Mouse (Mus musculus): ENCODE results near the gene Qtrt2. TPM values are rescaled to one million over a fixed set of nuclear protein-coding genes. Genes with fewer than 3 reads are reported as not detected.

The Qtrt2 gene
- polyA plus RNA-seq, 1 experiment: 39.0 TPM

DNA sequence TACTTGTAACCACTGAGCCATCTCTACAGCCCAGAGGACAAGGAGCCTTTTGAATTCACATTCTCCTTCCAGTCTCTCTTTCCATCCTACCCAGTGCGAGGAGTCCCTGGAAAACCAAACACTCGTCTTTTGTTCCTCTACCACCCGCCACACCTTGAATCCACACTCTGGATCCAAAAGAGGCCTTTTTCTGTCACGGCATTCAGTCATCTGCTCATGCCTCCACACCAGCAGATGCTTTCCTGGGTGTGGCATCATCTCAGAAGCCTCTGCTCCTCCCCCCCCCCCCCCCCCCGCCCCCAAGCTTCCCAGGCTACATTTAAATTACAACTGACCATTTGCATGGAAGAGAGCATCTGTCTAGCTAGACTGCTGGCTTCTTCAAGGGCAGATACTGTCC is 110.3 kb downstream of the Qtrt2 start:
- no peak for TF ChIP-seq CTCF (IDR thresholded peaks at IDR 0.05; ENCODE audit: borderline replicate concordance, extremely low read depth, insufficient read depth, insufficient read length)
- TF ChIP-seq POLR2A (IDR thresholded peaks at IDR 0.05; ENCODE audit: borderline replicate concordance, extremely low read depth, insufficient read depth, insufficient read length, poor library complexity, severe bottlenecking): no peak
- no peak for DNase-seq (ENCODE audit: low read depth)

DNA sequence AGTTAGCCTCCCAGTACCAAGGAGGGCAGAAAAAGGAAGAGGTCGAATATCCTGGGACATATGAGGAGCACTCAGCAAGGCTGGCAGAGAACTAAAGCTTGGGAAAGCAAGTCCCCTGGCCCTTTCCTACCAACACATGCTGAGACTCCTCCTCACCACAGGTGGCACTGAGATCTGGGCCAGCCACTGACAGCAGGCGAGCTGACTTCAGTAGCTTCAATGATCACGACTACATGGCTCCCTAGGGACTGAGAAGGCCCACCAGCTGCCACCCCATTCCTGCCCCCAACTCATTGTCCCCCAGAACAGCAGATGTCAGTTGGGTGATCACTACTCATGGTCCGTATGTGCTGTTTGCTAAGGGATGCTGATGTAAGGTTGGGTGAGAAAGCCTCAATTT is 112.0 kb downstream of the Qtrt2 start:
- DNase-seq (ENCODE audit: low read depth): no peak
- TF ChIP-seq CTCF (IDR thresholded peaks at IDR 0.05; ENCODE audit: borderline replicate concordance, extremely low read depth, insufficient read depth, insufficient read length): no peak
- TF ChIP-seq POLR2A (IDR thresholded peaks at IDR 0.05; ENCODE audit: borderline replicate concordance, extremely low read depth, insufficient read depth, insufficient read length, poor library complexity, severe bottlenecking): no peak

Other genes starting within 250 kb of the Qtrt2 start
- gene Drd3, start 172.8 kb downstream of the Qtrt2 start, polyA plus RNA-seq (2012; rRNA removed): 0.14 and 0.32 TPM in 2 replicates
- gene Ccdc191, start 37.0 kb downstream of the Qtrt2 start, polyA plus RNA-seq (2012; rRNA removed): 2.1 and 3.5 TPM in 2 replicates
- gene Zdhhc23, start 53.0 kb upstream of the Qtrt2 start, polyA plus RNA-seq (2012; rRNA removed): 2.5 and 3.6 TPM in 2 replicates
- gene Gramd1c, start 136.5 kb upstream of the Qtrt2 start, polyA plus RNA-seq (2012; rRNA removed): 1.7 and 1.9 TPM in 2 replicates
- 75.6 and 84.2 TPM in 2 replicates for gene Atp6v1a, start 212.9 kb upstream of the Qtrt2 start, polyA plus RNA-seq (2012; rRNA removed)
- 19.0 and 25.1 TPM in 2 replicates for gene Naa50, start 213.0 kb upstream of the Qtrt2 start, polyA plus RNA-seq (2012; rRNA removed)
- 8.7 and 11.6 TPM in 2 replicates for gene Usf3, start 246.4 kb upstream of the Qtrt2 start, polyA plus RNA-seq (2012; rRNA removed)